Mouse (Mus musculus) megakaryocyte progenitor cell, adult 5-6 weeks (primary cell): ENCODE results near the gene Gm9821. TPM values are rescaled to one million over a fixed set of nuclear protein-coding genes. Genes with fewer than 3 reads are reported as not detected.

ENCODE experiments used
- ATAC-seq: replicated peaks from 2 replicates; pipeline ENCODE4 v1.8.0; 2016; ENCODE audit warnings: mild to moderate bottlenecking, moderate TSS enrichment, inconsistent platforms; ENCODE audit not compliant: poor library complexity
- total RNA-seq, 2 experiments: library from RNA; stranded (forward) in 1 of 2; stranded (reverse) in 1 of 2; fragments of 157-497, 149-512 nt in 1 of 2; fragments of 200-1000 nt in 1 of 2; gene quantifications; 2 replicates each; pipeline versions ENCODE4 v1.2.3 to v1.2.4; 2015 to 2017

Gene Gm9821
- total RNA-seq, 2 experiments from 2014 or later = 0.21 TPM; not detected in 1

GRCm38 (mm10) chr2:91925442-91925841 is 20.1 kb upstream of the Gm9821 start:
- ATAC-seq = no peak

GRCm38 (mm10) chr2:91926949-91927348 is 18.6 kb upstream of the Gm9821 start, which contains the start of gene Chrm4:
Gene Chrm4, plus strand, starts transcription at chr2:91927249.
- ATAC-seq = no peak

- peak; percentile 49 for ATAC-seq
Measured at GRCm38 (mm10) chr2:91927826-91928533, 17.5 kb upstream of the Gm9821 start.

GRCm38 (mm10) chr2:91928534-91929350 is 16.8 kb upstream of the Gm9821 start:
- ATAC-seq = no peak

GRCm38 (mm10) chr2:91929455-91929854 is 16.0 kb upstream of the Gm9821 start:
- ATAC-seq = no peak

GRCm38 (mm10) chr2:91929936-91930335 is 15.6 kb upstream of the Gm9821 start:
- ATAC-seq = peak; percentile 24; the same call in 1 of the 2 replicates

- no peak for ATAC-seq
Measured at GRCm38 (mm10) chr2:91930761-91931291, 14.7 kb upstream of the Gm9821 start.

- no peak for ATAC-seq
Measured at GRCm38 (mm10) chr2:91931328-91932159, 14.0 kb upstream of the Gm9821 start.

GRCm38 (mm10) chr2:91932160-91932711 is 13.3 kb upstream of the Gm9821 start, which contains the start of gene Mdk:
Gene Mdk, minus strand, starts transcription at chr2:91932297.
- ATAC-seq = no peak

GRCm38 (mm10) chr2:91932737-91933350 is 12.7 kb upstream of the Gm9821 start:
- ATAC-seq = no peak

- ATAC-seq = no peak
Measured at GRCm38 (mm10) chr2:91933471-91933870, 12.0 kb upstream of the Gm9821 start.

- peak; percentile 22; the same call in 1 of the 2 replicates for ATAC-seq
Measured at GRCm38 (mm10) chr2:91934016-91934415, 11.5 kb upstream of the Gm9821 start.

- ATAC-seq = no peak
Measured at GRCm38 (mm10) chr2:91934826-91935525, 10.5 kb upstream of the Gm9821 start.

- ATAC-seq = no peak
Measured at GRCm38 (mm10) chr2:91936154-91936553, 9.3 kb upstream of the Gm9821 start.

GRCm38 (mm10) chr2:91939303-91939935 is 6.1 kb upstream of the Gm9821 start:
- ATAC-seq = no peak

GRCm38 (mm10) chr2:91942356-91942755 is 3.1 kb upstream of the Gm9821 start:
- ATAC-seq = peak; percentile 38; the same call in 1 of the 2 replicates

- ATAC-seq = peak; percentile 75
Measured at GRCm38 (mm10) chr2:91944170-91944950, 1.1 kb upstream of the Gm9821 start.

- no peak for ATAC-seq
Measured at GRCm38 (mm10) chr2:91946836-91947235, 1.3 kb downstream of the Gm9821 start.
